Mouse (Mus musculus): ENCODE measurements at regions not wholly inside any gene's neighbourhood (a gene's known extent, or its start where the extent isn't known, plus 50 kb on each side); places are given as distances from the start of the nearest gene placed in this dataset.
A peak's percentile ranks its signal among the peaks of the same experiment; 100 is the strongest.

GRCm38 (mm10) chr7:130036845-130037572, 445.3 kb downstream of the Wdr11 start:
- no peak for DNase-seq (ENCODE audit: low read depth)

GRCm38 (mm10) chr7:130037573-130037925, 445.9 kb downstream of the Wdr11 start:
- DNase-seq (ENCODE audit: low read depth), result no peak

- DNase-seq (ENCODE audit: low read depth), result no peak
These were observed 448.9 kb downstream of the Wdr11 start for GRCm38 (mm10) chr7:130040596-130040995.

- DNase-seq (ENCODE audit: low read depth), result no peak
These were observed 449.8 kb downstream of the Wdr11 start for GRCm38 (mm10) chr7:130041402-130041965.

GRCm38 (mm10) chr7:130042296-130042910, 450.7 kb downstream of the Wdr11 start:
- no peak for DNase-seq (ENCODE audit: low read depth)

GRCm38 (mm10) chr7:130043397-130044234, 452.0 kb downstream of the Wdr11 start:
- no peak for DNase-seq (ENCODE audit: low read depth)

GRCm38 (mm10) chr7:130044235-130044553, 452.5 kb downstream of the Wdr11 start:
- DNase-seq (ENCODE audit: low read depth), result no peak

- DNase-seq (ENCODE audit: low read depth), result no peak
These were observed 452.9 kb downstream of the Wdr11 start for GRCm38 (mm10) chr7:130044581-130044980.

- DNase-seq (ENCODE audit: low read depth), result no peak
These were observed 454.4 kb downstream of the Wdr11 start for GRCm38 (mm10) chr7:130046086-130046485.

GRCm38 (mm10) chr7:130047293-130048034, 455.8 kb downstream of the Wdr11 start:
- DNase-seq (ENCODE audit: low read depth), result no peak

GRCm38 (mm10) chr7:130048106-130048772, 456.6 kb downstream of the Wdr11 start:
- DNase-seq (ENCODE audit: low read depth), result no peak

GRCm38 (mm10) chr7:130049461-130049860, 457.8 kb downstream of the Wdr11 start:
- no peak for DNase-seq (ENCODE audit: low read depth)

- no peak for DNase-seq (ENCODE audit: low read depth)
These were observed 458.5 kb downstream of the Wdr11 start for GRCm38 (mm10) chr7:130050120-130050519.

GRCm38 (mm10) chr7:130052376-130052775, 460.7 kb downstream of the Wdr11 start:
- DNase-seq (ENCODE audit: low read depth), result no peak

GRCm38 (mm10) chr7:130057708-130058107, 462.5 kb downstream of the Ate1 start:
- DNase-seq (ENCODE audit: low read depth), result no peak

GRCm38 (mm10) chr7:130058267-130058666, 461.9 kb downstream of the Ate1 start:
- DNase-seq (ENCODE audit: low read depth), result peak; percentile 87

- DNase-seq (ENCODE audit: low read depth), result no peak
These were observed 460.2 kb downstream of the Ate1 start for GRCm38 (mm10) chr7:130059684-130060607.

- DNase-seq (ENCODE audit: low read depth), result no peak
These were observed 455.7 kb downstream of the Ate1 start for GRCm38 (mm10) chr7:130064500-130064899.

GRCm38 (mm10) chr7:130068316-130068715, 451.9 kb downstream of the Ate1 start:
- DNase-seq (ENCODE audit: low read depth), result no peak

- DNase-seq (ENCODE audit: low read depth), result no peak
These were observed 446.8 kb downstream of the Ate1 start for GRCm38 (mm10) chr7:130073388-130073787.

All from gonadal fat pad, adult 2 months (tissue).